Mouse (Mus musculus) cerebellum, adult 9-10 months (tissue): Measurements from ENCODE around the gene Nucb2.

ENCODE experiments used
- DNase-seq: peaks from one replicate; pipeline ENCODE4 v3.0.0; 2022

Gene Nucb2

GRCm38 (mm10) chr7:116503879-116504817 lies at the start of gene Nucb2:
Gene Nucb2 (plus strand): TSS chr7:116504369.
- DNase-seq = peak; percentile 99

- no peak for DNase-seq
These were observed 47.2 kb upstream of the Nucb2 start for GRCm38 (mm10) chr7:116456964-116457363.

- no peak for DNase-seq
These were observed 46.8 kb upstream of the Nucb2 start for GRCm38 (mm10) chr7:116457391-116457790.

- DNase-seq = no peak
These were observed 45.2 kb upstream of the Nucb2 start for GRCm38 (mm10) chr7:116458985-116459441.

- DNase-seq = no peak
These were observed 42.1 kb upstream of the Nucb2 start for GRCm38 (mm10) chr7:116462114-116462513.

GRCm38 (mm10) chr7:116475836-116476235 lies 28.3 kb upstream of the Nucb2 start:
- no peak for DNase-seq

GRCm38 (mm10) chr7:116476264-116476663 lies 27.9 kb upstream of the Nucb2 start:
- DNase-seq = no peak

GRCm38 (mm10) chr7:116483106-116483505 lies 21.1 kb upstream of the Nucb2 start:
- peak; percentile 8 for DNase-seq

GRCm38 (mm10) chr7:116483782-116484181 lies 20.4 kb upstream of the Nucb2 start:
- no peak for DNase-seq

- DNase-seq = no peak
These were observed 20.0 kb upstream of the Nucb2 start for GRCm38 (mm10) chr7:116484213-116484612.

- DNase-seq = no peak
These were observed 19.0 kb upstream of the Nucb2 start for GRCm38 (mm10) chr7:116485062-116485601.

- no peak for DNase-seq
These were observed 13.1 kb upstream of the Nucb2 start for GRCm38 (mm10) chr7:116491113-116491512.

GRCm38 (mm10) chr7:116493267-116494003 lies 10.7 kb upstream of the Nucb2 start:
- no peak for DNase-seq

GRCm38 (mm10) chr7:116494618-116495017 lies 9.6 kb upstream of the Nucb2 start:
- DNase-seq = no peak

GRCm38 (mm10) chr7:116496760-116497159 lies 7.4 kb upstream of the Nucb2 start:
- DNase-seq = no peak

GRCm38 (mm10) chr7:116504818-116505170 lies 625 bp downstream of the Nucb2 start:
- peak; percentile 12 for DNase-seq

- DNase-seq = no peak
These were observed 9.9 kb downstream of the Nucb2 start for GRCm38 (mm10) chr7:116514030-116514429.

GRCm38 (mm10) chr7:116514546-116514945 lies 10.4 kb downstream of the Nucb2 start:
- no peak for DNase-seq

GRCm38 (mm10) chr7:116515059-116515458 lies 10.9 kb downstream of the Nucb2 start:
- DNase-seq = no peak

GRCm38 (mm10) chr7:116515514-116516135 lies 11.5 kb downstream of the Nucb2 start:
- no peak for DNase-seq

- no peak for DNase-seq
These were observed 13.1 kb downstream of the Nucb2 start for GRCm38 (mm10) chr7:116517240-116517639.

- no peak for DNase-seq
These were observed 14.0 kb downstream of the Nucb2 start for GRCm38 (mm10) chr7:116518155-116518554.

- DNase-seq = no peak
These were observed 15.6 kb downstream of the Nucb2 start for GRCm38 (mm10) chr7:116519805-116520204.
